Comparison of ENCODE assay signal across 8 mouse cellular contexts in the genomic region with DNA sequence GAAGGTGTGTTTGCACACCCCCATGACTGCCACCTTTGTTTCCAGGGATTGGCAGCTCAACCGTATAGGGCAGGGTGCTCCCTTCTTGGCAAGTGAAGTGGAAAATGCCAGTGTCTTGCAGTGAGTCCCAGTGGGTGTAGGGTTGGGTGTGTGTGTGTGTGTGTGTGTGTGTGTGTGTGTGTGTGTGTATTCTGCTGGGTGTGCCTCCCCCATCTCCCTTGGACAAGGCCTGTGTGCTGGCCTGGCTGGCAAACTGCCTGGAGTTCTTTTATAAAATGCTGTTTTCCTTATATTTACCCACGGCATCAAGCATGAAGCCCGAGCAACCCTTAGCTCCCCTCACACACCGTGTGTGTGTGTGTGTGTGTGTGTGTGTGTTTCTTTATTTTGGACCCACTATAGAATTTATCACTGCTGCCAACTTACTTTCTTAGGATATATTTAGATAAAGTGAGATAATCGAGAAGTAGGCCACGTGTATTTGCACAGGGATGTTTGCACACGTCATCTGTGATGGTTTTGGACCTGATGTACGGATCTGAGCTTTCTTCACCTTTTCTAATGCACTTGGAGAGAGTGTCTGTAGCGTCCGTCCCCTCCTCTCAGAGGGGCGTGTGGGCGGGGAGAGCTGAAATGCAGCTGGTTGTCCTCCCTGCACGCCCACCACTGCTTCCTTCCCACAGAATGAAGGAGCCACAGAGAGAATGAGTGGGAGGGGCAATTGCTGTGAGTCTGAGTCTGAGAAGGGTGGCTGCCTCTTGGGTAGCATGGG.
DNase-seq lines count a peak whose midpoint lies in the region; ATAC-seq lines count a peak whose summit lies in the region.

No protein-coding gene starts in this region.

- DNase-seq in kidney, adult 18-20 months: no peak
- DNase-seq in T-cell, adult 2 months (ENCODE audit: low spot score): peak; percentile 13
- peak; percentile 33 for DNase-seq in forebrain, embryonic 14.5 days (ENCODE audit: low spot score)
- DNase-seq in thymus, postnatal 36 days: peak; percentile 71 to 82
- DNase-seq in c-Kit-positive CD71-positive TER-119-positive erythroid progenitor cells, embryonic 14.5 days (ENCODE audit: low spot score): no peak
- no peak for DNase-seq in spleen, postnatal 10 days (ENCODE audit: low spot score in 2 of 2)

- 0 out of 2 replicates have a peak overlapping the region, but pooled peaks have one; percentile 1 for H3K4me2 ChIP-seq in kidney, embryonic 15.5 days
- no peak overlapping the region for H3K4me2 ChIP-seq in forebrain, embryonic 14.5 days (ENCODE audit: low read length)
- H3K4me2 ChIP-seq in lung, embryonic 15.5 days: peak overlapping the region; percentile 28; the same call in 1 of the 2 replicates

- no peak overlapping the region for H3K9ac ChIP-seq in kidney, embryonic 15.5 days
- H3K9ac ChIP-seq in forebrain, embryonic 14.5 days (ENCODE audit: low read length): no peak overlapping the region
- no peak overlapping the region for H3K9ac ChIP-seq in lung, embryonic 15.5 days

- 27% methylated on average over 13 of the region's 13 CpGs for WGBS in kidney, embryonic 15.5 days
- 25% methylated on average over 13 of the region's 13 CpGs for WGBS in forebrain, embryonic 14.5 days
- 13% methylated on average over 13 of the region's 13 CpGs for WGBS in lung, embryonic 15.5 days

- peaks cover 49% of the 10 kb centered on the region for H3K4me1 ChIP-seq in kidney, embryonic 15.5 days
- H3K4me1 ChIP-seq in forebrain, embryonic 14.5 days (ENCODE audit: control insufficient read depth, insufficient read depth, low read length): peaks cover 60% of the 10 kb centered on the region
- peaks cover 41% of the 10 kb centered on the region for H3K4me1 ChIP-seq in lung, embryonic 15.5 days

- H3K4me3 ChIP-seq in kidney, embryonic 15.5 days (replicated peaks): no peak overlapping the region
- no peak overlapping the region for H3K4me3 ChIP-seq in forebrain, embryonic 14.5 days (ENCODE audit: low read depth, low read length)
- H3K4me3 ChIP-seq in lung, embryonic 15.5 days: no peak overlapping the region

- no peaks in the 10 kb centered on the region for H3K9me3 ChIP-seq in kidney, embryonic 15.5 days (replicated peaks)
- no peaks in the 10 kb centered on the region for H3K9me3 ChIP-seq in forebrain, embryonic 14.5 days (replicated peaks; ENCODE audit: control insufficient read depth, low read length)
- no peaks in the 10 kb centered on the region for H3K9me3 ChIP-seq in lung, embryonic 15.5 days

- H3K27ac ChIP-seq in kidney, embryonic 15.5 days: peak overlapping the region; percentile 2; the same call in 1 of the 2 replicates
- H3K27ac ChIP-seq in forebrain, embryonic 14.5 days (ENCODE audit: low read depth, low read length): peak overlapping the region; percentile 33; the same call in 1 of the 2 replicates
- H3K27ac ChIP-seq in lung, embryonic 15.5 days: peak overlapping the region; percentile 62

- H3K36me3 ChIP-seq in kidney, embryonic 15.5 days: no peaks in the 10 kb centered on the region
- no peaks in the 10 kb centered on the region for H3K36me3 ChIP-seq in forebrain, embryonic 14.5 days (ENCODE audit: control insufficient read depth, insufficient read depth, low read length)
- no peaks in the 10 kb centered on the region for H3K36me3 ChIP-seq in lung, embryonic 15.5 days

- ATAC-seq in kidney, embryonic 15.5 days (replicated peaks; ENCODE audit: low FRiP score): peak; percentile 51
- peak; percentile 57; the same call in 1 of the 2 replicates for ATAC-seq in forebrain, embryonic 14.5 days
- peak; percentile 80 for ATAC-seq in lung, embryonic 15.5 days (ENCODE audit: borderline replicate concordance, extremely low read depth, low FRiP score, low TSS enrichment)

- H3K27me3 ChIP-seq in kidney, embryonic 15.5 days: no peaks in the 10 kb centered on the region
- H3K27me3 ChIP-seq in forebrain, embryonic 14.5 days (replicated peaks; ENCODE audit: control insufficient read depth, insufficient read depth, low read length): no peaks in the 10 kb centered on the region
- no peaks in the 10 kb centered on the region for H3K27me3 ChIP-seq in lung, embryonic 15.5 days

Comparison
In these comparisons a context has a peak if more than half of its experiments do, and no peak if none do; other contexts are left out.
1. H3K27ac ChIP-seq: peak in every context shown above with its lines; median percentile 62 in lung, embryonic 15.5 days; 33 in forebrain, embryonic 14.5 days; 2 in kidney, embryonic 15.5 days.
2. DNase-seq: peak in T-cell, adult 2 months (single experiment), forebrain, embryonic 14.5 days (single experiment) and thymus, postnatal 36 days (2 of 2); none in kidney, adult 18-20 months (single experiment), c-Kit-positive CD71-positive TER-119-positive erythroid progenitor cells, embryonic 14.5 days (single experiment) and spleen, postnatal 10 days (0 of 2).
3. Peak in every context shown above with its lines, with median percentiles within 50 percentile points of each other: ATAC-seq.